Mouse (Mus musculus) WW6 (cell line): ENCODE measurements at regions not wholly inside any gene's neighbourhood (a gene's known extent, or its start where the extent isn't known, plus 50 kb on each side); places are given as distances from the start of the nearest gene placed in this dataset.

Source experiments
- DNase-seq: peaks from one replicate; pipeline ENCODE4 v3.0.0-alpha.2; 2013; ENCODE audit warnings: low read depth, low spot score

DNA sequence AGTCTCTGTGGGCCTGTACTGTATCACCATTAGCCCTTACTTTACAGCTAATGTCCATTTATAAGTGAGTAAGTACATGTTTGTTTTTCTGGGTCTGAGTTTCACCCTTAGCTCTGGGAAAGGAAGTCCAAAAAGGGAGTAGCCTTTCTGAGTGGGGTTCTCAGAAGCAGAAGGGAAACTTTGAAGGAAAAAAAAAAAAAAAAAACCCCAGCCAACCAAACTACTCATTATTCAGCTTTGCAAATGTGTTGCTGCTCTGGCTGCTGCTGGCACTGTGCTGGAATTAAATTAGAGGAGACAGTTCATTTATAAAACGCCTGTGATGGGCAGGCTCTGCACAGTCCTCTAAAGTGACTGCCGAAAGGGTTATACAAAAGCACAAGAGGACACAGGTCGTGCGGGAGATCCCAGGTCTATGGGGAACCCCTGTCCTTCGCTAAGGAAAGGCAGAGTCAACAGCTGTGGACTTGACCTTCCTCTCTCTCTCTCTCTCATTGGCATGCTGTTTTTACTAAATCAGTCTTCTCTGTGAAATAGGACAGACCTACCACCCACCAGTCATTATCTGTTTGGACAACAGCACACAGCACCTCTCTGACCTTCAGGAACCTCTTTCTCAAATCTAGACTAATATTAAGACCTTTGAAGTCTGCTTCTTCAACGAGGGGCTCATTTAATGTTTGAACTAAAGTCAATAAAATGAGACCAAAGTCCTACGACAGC lies 165.4 kb downstream of the Cd47 start:
- DNase-seq = no peak

DNA sequence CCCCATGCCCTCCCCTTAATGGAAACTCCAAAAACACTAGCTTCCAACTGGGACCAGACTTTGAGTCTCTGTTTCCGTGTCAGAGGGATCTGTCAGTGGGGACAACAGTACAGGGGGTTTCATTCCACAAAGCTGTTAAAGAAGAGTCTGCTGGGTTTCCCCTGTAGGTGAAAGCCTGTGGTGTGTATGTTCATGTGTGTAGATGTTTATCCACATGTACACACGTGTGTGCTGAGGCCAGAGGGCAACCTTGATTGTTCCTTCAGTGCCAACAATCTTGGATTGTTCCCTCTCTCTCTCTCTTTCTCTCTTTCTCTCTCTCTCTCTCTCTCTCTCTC lies 165.9 kb downstream of the Cd47 start:
- DNase-seq = no peak

DNA sequence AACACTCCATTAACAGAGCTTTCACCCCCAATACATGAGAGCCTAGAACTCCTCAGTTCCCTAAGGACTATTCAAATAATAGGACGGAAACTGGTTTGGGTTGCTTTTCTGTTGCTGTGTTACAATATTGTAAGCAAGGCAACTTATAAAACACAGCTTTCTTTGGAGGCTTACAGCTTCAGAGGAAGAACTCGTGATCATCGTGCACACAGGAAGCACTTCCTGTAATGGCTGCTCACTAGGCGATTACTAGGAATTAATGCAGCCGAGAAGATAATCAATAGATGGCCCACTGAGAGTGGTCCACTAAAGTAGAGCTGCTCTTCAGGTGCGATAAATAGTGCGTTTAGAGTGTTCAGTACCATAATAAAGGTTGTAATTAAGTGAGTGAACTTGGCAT lies 166.8 kb downstream of the Cd47 start:
- no peak for DNase-seq

DNA sequence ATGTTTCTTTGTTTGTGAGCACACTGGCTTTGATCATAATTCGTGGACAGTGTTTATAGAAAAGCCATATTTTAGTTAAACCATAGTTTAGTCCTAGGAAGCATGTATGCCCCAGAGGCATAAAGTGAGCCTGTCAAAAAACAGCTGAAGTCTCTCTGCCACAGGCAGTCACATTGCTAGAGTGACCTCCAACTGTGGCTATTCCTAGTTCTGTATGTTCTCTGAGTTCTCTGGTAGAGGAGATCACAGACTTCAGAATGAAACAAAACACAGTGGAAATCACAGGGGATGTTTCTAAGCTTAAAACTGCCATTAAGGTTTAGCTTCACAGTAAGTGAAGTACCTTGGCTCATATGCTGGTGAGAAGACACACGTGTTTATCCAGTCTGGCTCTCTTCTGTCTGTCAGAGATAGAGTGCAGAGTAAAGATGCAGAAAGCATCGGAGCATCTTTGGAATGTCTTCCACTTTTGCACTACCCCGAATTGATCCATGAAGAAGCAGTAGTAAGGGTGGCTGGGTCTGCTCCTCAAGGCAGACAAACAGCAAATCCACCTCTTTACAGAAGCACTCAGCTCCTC lies 168.0 kb downstream of the Cd47 start:
- no peak for DNase-seq

DNA sequence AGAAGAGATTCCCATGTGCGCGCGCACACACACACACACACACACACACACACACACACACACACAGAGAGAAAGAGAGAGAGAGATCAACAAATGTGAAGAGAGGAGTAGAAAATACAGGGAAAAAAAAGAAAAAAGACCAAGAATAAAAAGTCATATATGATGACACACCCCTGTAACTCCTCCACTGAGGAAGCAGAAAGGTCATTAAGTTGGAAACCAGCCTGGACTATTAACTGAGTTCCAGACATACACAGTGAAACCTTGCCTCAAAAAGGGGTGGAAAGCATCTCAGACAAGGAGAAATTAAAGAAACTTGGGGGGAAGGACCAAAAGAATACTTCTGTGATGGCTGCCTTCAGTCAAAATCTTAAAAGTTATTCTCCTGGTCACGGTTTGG lies 168.7 kb downstream of the Cd47 start:
- DNase-seq = no peak

DNA sequence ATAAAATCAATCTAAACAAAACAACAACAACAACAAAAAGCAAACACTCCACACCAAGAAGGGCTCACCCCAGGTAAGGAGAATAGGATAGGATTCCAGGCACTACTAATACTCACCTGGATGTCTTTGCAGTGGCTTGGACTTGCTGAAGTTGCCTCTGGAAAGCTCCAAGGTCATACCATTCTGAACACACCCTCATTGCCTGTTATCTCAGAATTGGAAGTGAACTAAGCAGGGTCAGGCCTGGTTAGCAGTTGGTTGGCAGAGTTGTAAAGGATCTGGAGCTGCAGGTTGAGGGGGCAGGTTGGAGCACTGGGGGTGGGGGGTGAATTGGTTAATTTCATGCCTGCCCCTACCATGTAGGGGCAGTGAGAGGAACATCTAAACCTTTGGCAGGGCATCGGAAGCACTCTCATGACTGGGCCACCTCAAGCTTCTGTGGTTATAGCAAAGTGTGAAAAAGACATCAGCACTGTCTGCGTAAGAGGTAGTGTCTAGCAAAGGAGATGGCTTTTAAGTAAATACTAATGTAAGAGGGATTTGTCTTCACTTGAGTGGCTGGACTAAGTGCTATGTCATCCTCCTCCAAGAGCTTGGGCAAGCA lies 169.5 kb downstream of the Cd47 start:
- no peak for DNase-seq

DNA sequence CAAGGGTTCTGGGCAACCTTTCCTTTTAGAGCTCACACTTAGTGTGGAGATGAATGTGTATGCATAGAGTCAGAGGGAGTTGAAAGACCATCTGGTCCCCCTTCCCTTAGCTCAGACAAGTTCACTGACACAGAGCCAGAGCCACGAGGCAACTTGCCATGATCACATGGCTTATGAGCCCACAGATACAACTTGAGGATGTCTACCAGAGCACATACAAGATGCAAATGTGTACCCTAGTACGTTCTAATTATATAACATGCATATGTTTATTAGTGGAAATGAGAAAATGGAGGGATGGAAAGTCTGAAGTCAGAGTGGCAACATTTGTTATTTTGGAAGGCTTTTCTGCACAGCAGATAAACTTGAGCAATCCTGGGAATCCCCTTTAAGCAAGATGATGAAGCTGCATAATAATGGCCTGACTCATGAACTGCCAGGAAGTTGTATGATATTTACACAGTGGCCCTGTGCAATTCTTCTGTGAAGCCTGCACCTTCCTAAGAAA lies 170.0 kb downstream of the Cd47 start:
- no peak for DNase-seq

DNA sequence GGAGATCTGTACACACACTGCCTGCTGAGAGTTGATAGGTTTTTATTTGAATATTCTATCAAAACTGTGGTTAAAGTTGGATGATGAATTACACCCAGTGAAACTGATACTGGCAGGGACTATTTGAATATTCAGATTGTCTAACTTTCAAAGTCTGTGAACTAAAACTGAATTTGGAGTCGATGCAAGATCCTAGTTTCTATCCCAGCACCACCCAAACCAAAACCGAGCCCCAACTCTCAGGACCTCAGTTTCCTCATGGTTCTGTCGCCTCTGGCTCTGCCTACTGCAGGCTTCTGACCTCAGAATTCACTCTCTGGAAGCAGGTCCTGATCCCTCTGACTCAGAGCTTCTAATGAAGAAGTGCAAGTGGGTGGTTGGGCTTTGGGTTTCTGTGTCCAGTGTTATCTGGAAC lies 170.8 kb downstream of the Cd47 start:
- no peak for DNase-seq

DNA sequence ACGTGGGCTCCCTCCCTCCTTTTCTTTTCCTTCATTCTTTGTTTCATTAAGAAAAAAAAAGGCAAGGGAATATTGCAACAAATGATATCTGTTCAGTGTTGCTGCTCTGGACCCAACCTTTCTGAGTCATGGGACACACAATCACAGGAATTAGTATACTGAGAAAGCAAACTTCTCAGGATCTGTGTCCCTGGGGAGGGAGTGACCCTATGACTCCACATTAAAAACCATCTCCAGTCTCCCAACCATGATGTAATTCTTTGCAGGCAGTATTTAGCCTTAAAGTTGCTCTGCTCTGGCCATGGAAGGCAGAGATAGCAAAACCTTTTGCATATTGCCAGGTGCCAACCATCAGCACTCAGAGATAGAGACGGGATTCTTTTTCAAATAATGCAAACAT lies 176.9 kb downstream of the Cd47 start:
- DNase-seq = no peak

DNA sequence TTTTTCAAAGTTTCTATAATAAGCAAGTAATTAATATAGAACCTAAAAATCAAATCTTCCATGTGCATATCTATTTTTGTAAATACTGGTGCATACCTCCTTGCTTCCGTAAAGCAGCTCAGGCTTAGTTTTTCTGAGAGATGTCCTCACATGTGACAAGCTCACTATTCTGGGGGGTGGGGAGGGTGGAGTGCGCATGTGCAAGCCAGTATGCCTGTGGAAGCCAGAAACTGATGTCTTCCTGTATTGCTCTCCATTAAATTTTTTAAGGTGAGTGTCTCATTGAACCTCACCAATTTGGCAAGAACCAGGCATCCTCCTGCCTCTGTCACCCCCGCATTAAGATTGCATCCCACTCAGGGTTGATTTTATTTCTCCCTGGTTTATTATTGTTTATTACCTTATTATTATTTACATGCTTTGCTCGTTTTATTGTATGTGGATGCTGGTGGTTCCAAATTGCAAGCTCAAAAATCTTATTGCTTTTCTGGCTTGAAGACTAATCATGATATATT lies 179.2 kb downstream of the Cd47 start:
- DNase-seq = no peak

DNA sequence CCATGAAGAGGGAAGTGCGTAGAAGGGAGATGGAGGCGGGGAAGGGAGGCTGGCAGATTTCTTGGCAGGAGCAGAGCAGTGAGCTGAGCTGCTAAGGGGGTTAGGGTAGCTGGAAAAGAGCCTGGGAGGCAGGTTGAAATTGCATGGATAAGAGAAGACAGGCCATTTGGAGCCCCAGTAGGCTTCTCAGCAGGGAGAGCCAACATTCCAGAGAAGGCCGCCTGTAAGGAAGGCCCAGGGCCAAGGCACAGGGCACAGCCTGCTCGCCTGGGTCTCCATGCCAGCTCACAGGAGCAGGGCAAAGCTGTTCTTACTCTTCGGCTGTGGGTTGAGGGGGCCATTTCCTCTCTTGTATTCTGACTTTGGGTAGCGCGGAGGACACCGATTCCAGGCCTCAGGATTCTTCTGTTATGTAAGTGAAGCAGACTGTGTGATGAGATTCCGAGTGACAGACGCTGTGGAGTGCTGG lies 179.9 kb downstream of the Cd47 start:
- no peak for DNase-seq

DNA sequence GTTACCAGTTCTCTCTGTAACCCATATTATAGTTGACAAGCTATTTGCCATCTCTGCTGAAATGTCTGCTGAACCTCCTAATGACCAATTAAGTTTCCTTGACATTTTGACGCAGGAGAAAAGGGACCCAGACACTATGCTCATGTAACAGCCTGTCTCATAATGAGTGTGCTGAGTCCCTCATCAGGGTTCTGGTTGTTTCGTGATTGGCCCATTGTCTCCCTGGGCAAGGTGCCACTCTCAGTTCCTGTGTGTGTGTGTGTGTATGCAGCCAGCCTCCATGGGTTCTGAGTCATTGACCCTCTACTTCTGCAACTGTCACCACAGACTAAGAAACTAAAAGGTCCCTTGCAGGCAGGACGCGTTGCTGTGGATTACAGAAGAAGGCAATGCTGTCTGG lies 181.8 kb downstream of the Cd47 start:
- no peak for DNase-seq

DNA sequence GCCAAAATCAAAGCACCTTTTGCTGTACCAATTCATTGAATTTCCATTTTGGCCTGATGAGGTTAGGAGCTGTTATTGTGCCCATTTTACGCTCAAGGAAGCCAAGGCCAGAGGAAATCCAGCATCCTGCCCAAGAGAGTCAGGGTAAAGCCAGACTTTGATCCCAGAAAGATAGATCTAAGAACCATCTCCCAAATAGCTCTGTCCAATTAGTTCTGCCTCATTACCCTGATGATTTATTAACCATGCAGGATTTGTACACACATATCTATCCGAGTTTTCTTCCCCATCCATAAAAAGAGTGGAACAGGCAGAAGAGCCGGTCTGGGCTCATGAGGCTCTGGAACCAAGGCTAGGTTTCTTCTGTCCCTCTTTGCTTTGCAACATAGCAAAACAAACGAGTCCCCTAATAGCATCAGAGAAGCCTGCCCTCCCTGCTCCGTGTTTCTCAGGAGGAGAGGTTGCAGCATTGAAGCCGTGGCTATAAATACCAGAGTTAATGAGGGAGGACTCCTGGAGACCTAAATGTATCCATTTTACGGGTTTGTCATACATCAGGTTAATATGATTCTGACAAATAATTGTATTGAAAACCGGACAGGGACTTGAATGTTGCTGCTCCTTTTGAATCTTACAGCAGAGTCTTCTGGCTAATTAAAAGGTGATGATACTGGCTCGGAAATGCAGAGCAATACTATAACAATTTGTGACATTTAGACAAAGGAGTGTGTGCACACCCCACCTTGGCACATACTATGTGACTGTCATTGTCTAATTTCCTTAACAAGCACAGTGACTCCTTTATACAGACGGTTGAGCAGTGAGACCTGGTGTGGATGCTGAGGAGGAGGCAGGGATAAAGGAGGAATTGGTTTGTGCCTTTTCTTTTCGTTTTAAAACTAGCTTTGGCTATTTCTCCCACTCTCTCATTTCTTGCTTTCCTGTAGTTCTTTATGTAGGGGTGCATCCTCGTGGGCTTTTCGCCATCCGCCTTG lies 185.0 kb downstream of the Cd47 start:
- no peak for DNase-seq

DNA sequence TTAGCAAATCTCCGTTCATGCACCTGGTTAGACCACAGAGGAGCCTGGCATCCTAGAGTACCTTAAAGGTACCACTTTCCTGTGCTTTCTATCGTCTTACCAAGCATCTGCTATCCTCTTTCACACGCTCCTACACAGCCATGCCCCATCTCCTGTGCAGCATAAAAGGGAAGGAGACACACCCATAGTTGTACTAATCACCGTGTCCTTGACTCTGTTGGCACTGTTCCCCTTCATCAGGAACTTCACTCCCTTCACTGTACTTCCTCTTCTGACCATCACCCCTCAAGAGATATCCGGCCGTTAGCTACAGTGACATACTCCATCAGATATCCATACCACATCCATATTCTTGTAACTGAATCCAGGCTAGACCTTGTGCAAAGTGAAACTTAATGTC lies 186.6 kb downstream of the Cd47 start:
- DNase-seq = no peak

DNA sequence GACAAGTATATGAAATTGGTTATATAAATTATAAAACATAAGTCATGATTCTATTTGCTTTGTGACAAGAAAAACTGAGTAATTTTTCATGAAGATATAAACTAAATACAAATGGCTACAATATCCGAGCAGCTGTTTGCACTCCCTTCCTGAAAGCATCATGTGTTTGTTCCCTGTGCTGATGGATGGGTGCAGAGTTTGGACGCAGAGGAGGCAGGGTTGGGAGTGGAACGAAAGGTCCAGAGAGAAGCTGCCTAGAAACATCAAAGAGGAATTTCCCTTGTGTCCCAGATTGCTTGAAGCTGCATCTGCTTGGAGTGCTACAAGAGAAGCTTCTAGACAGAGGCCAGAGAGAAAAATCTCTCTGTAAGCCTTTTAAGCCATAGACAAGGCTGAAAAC lies 195.5 kb downstream of the Cd47 start:
- DNase-seq = no peak

DNA sequence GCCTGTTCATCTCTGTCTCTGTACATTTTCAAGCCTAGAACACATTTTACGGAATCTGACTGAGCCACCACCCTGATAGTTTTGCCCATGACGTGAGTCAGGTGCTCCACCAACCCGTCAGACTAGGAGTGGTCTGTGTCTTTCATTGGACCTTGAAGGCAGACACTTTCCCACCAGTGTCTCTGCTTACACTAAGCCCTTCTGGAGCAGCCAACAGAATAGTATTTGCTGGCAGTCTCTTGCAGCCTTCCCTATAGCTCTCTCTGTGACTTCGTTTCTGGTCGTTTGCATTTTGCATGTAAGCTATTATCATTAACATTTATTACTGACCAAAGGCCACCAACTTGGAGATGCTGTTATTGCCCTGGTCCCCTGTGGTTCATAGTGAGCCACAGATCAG lies 196.3 kb downstream of the Cd47 start:
- DNase-seq = no peak

DNA sequence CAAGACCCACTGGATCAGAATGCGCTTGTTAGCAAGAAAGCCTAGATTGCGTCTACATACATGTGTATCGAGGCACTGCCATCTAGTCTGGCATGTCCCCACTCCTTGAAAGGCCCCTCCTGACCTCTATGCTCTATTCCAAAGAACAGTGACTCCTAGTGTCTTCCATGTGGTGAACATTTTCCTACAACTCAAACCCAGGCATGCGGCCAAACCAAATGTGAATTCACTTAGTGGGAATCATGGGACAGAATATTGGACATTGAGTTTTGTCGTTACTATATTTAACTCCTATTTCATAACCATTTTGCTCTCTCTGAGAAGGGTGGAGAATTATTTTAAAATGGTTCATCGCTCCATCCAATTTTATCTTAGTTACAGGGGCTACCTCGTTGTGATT lies 196.7 kb downstream of the Cd47 start:
- no peak for DNase-seq

DNA sequence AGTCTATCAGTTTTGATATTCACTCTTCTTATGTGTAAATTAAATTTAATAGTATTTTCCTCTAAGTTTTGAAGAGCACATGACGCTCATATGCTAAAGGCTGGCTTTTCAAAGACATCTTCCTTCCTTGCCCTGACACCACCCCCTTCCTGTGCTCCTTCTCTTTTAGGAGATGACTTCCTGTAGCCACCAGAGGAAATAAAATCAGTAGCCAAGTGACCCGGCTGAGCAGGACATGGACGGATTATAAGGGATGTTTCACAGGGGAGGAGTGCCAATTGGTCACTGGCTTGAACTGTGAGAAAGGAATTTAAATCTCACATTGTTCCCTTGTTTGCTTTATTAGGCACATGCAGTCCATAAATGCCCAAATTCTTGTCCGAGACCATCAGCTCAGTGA lies 200.5 kb downstream of the Cd47 start:
- no peak for DNase-seq

DNA sequence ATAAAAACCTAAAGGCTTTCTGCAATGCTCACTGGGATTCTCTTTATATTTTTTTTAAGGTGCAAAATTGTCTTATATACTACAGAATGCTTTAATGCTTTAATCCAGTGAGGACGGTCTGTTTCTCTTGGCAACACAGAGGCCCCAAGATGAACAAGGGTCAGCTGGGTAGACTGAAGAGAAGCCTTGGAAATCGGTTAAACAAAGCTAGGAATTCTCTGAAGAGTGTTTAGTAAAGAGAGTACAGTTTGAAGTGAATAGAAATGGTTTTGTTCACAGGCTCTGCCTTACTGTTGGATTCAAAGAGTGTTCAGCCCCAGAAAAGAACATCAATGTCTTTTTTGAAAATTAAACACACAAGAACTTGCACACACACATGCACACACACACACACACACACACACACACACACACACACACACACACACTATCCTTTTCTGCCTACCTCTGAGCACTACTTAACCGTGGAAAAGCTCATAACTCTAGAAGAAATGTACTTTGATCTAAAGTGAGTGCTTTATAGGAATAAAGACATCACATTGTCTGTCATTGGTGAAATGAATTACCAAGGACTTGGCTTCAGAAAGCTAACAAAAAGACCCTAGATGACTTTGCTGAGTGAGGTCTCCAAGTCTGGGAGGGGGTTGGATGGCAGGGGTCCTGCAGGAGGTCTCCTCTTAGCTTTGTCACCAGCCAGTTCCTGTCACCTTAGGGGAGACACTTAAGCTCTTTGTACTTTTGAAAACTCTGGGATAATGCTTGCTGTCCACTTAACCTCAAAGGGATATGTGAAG lies 201.5 kb downstream of the Cd47 start:
- DNase-seq = no peak

DNA sequence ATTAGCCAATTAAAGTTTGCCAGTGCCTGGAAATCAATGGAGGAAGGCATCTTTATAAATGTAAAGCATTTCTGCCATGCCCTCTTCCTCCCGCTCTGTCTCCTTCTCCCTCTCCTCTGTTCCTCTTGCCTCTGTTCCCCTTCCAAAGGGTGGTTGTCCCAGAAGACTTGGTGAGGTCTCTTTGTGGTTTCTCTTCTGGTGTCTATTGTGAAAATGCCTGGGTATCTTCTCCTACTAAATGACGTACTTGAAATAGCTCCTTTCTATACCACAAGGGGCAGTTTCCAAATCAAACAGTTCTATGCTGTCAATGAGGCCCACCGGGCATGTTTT lies 202.1 kb downstream of the Cd47 start:
- no peak for DNase-seq

DNA sequence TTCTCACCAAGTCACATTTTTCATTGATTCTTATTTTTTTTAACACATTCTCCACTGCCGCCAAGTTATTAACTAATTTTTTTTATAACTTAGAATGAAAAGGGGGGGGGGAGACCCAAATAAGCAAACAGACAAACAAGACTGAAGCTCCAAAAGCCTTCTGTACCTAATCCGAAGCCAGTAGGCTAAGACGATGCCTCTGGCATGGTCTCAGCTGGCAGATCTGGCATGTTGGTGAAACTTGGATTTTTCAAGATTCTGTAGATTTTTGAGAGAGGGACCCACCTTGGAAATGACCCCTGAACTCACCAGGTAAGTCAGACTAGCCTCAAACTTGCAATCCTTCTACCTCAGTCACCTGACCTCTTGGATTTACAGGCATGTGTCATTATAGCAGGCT lies 208.7 kb downstream of the Cd47 start:
- no peak for DNase-seq
